In the genomic region with DNA sequence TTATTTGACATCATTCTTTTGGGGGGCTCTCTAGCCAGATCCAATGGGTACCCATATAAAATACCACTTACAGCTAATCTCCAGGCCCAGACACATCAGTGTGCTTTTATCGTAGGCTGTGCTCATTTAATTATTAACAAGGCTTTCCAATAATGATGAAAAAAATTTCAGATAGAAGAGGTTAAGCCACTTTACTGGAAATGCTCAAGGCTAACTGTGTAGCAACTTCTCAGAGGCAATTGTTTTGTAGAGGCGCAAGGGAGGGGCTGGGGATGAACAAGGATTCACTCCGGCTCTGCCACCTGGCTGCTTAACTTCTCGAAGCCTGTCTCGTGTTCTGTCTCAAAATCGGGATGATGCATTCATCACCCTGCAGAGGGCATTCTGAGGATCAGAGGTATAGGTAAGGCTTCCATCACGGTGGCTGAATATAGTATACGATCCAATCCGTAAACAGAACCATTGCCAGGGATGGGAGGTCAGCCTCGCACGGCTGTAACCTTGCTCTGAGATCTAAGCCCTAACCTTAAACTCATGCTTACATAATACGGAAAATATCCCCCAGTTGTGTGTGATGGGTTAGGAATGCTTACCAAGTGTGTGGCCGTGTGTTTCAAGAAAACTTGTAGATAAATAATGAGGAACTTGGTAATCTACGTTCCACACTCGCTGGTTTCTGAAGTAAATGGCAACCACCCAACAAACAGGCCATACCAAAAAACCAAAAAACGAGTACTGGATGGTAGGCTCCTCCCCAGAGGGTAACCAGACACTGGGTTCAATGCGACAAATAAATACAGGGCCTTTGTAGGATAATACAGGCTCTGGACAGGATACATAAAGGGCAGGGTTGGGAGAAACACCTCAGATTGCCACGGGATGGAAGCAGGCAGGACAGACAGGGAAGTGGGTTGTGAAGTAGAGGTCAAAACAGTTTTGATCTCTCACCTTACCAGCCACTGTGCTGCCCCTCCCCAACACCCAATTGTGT, we compare ENCODE assay signal across 22 mouse cellular contexts. TPM values are rescaled to one million over a fixed set of nuclear protein-coding genes. Genes with fewer than 3 reads are reported as not detected.
A peak's percentile ranks its signal among the peaks of the same experiment; 100 is the strongest.
DNase-seq lines count a peak whose midpoint lies in the region; ATAC-seq and TF ChIP-seq lines count a peak whose summit lies in the region.
"Had no signal": no experiment of that assay in that cellular context is flagged by ENCODE, and none has a peak within 500 bp of the region (broad histone marks: within the 10 kb centered on the region; RNA-seq: fewer than 3 reads in every experiment).

No protein-coding gene starts in this region.

- 0 out of 2 replicates have a peak, but pooled peaks have one; percentile 16 for TF ChIP-seq CTCF in liver, adult 2 months (IDR thresholded peaks at IDR 0.05; ENCODE audit: low read depth, low read length)

- peak overlapping the region; percentile 40 for H3K9ac ChIP-seq in liver, adult 2 months (ENCODE audit: low read depth, low read length)
- H3K9ac ChIP-seq in liver, embryonic 16.5 days (ENCODE audit: low read depth, low read length), result peak overlapping the region; percentile 47
- H3K9ac ChIP-seq: embryonic facial prominence, embryonic 15.5 days; heart, embryonic 12.5 days; lung, embryonic 14.5 days had no signal

- DNase-seq in liver, adult 2 months (ENCODE audit: extremely low read depth, low read depth, low spot score), result peak; percentile 92
- DNase-seq in liver, result no peak
- DNase-seq in spleen, postnatal 4 days (ENCODE audit: low spot score in 2 of 2), result peak; percentile 69 to 71
- no peak for DNase-seq in right cerebral cortex, postnatal 4 days
- no peak for DNase-seq in cerebellum, postnatal 36 days
- no peak for DNase-seq in kidney, postnatal 4 days
- DNase-seq: adrenal gland, postnatal 25 days; cerebellum, adult 9-11 months; embryo, embryonic 11 days; kidney, adult 11 months; left cerebral cortex, postnatal 4 days; lung, embryonic 14.5 days; thymus, postnatal 4 days had no signal

- TF ChIP-seq POLR2A in liver, adult 2 months (IDR thresholded peaks at IDR 0.05; ENCODE audit: extremely low read depth, insufficient read depth, low read length), result no peak

- 23% methylated on average over 18 of the region's 18 CpGs for WGBS in liver, adult 2 months
- 39% methylated on average over 18 of the region's 18 CpGs for WGBS in liver, embryonic 16.5 days (ENCODE audit: insufficient replicate concordance)

- H3K27ac ChIP-seq in liver, adult 2 months (replicated peaks; ENCODE audit: insufficient read depth, low read depth, low read length), result peak overlapping the region; percentile 86
- H3K27ac ChIP-seq in liver, embryonic 16.5 days (ENCODE audit: low read length), result peak overlapping the region; percentile 92
- H3K27ac ChIP-seq: embryonic facial prominence, embryonic 15.5 days; hindbrain, postnatal 0 days; macrophage had no signal

- peak overlapping the region; percentile 19 for H3K4me3 ChIP-seq in liver, adult 2 months (ENCODE audit: insufficient read depth, low read depth, low read length)
- no peak overlapping the region; the same call in 1 of the 2 replicates for H3K4me3 ChIP-seq in liver, embryonic 16.5 days (ENCODE audit: low read depth, low read length)
- H3K4me3 ChIP-seq: embryonic facial prominence, embryonic 15.5 days; heart, embryonic 12.5 days had no signal

- H3K79me2 ChIP-seq in liver, adult 2 months (ENCODE audit: control insufficient read depth, insufficient read depth, low read length), result no peaks in the 10 kb centered on the region; the same call in 1 of the 2 replicates

- H3K4me2 ChIP-seq in liver, embryonic 16.5 days (ENCODE audit: low read depth, low read length), result peak overlapping the region; percentile 48
- H3K4me2 ChIP-seq: embryonic facial prominence, embryonic 15.5 days; heart, embryonic 12.5 days; lung, embryonic 14.5 days had no signal

- ATAC-seq in erythroid progenitor cell, adult 5-6 weeks (replicated peaks; ENCODE audit: low FRiP score, poor library complexity, severe bottlenecking), result peak; percentile 44
- peak; percentile 33 for ATAC-seq in liver, embryonic 16.5 days (ENCODE audit: low read depth)
- ATAC-seq: forebrain, embryonic 14.5 days; hindbrain, postnatal 0 days; midbrain, embryonic 16.5 days had no signal

- H3K9me3 ChIP-seq in liver, embryonic 16.5 days (replicated peaks; ENCODE audit: control insufficient read depth, low read length), result no peaks in the 10 kb centered on the region
- H3K9me3 ChIP-seq: embryonic facial prominence, embryonic 15.5 days; heart, embryonic 12.5 days had no signal

- no peaks in the 10 kb centered on the region for H3K36me3 ChIP-seq in liver, adult 2 months (ENCODE audit: control insufficient read depth, insufficient read depth, low read length)
- no peaks in the 10 kb centered on the region for H3K36me3 ChIP-seq in liver, embryonic 16.5 days (ENCODE audit: control insufficient read depth, insufficient read depth)
- H3K36me3 ChIP-seq: embryonic facial prominence, embryonic 15.5 days; heart, embryonic 12.5 days had no signal

- H3K4me1 ChIP-seq in liver, adult 2 months (ENCODE audit: control insufficient read depth, insufficient read depth, low read length), result peaks cover 47% of the 10 kb centered on the region
- H3K4me1 ChIP-seq in liver, embryonic 16.5 days (ENCODE audit: control insufficient read depth, low read depth, low read length), result peaks cover 76% of the 10 kb centered on the region

- no peaks in the 10 kb centered on the region for H3K27me3 ChIP-seq in liver, adult 2 months (ENCODE audit: control insufficient read depth, insufficient read depth, low read length)
- peaks cover 16% of the 10 kb centered on the region for H3K27me3 ChIP-seq in liver, embryonic 16.5 days (ENCODE audit: control insufficient read depth, insufficient read depth, low read depth, low read length)
- H3K27me3 ChIP-seq: CH12.LX had no signal

RNA-seq across cellular contexts. Expression of a gene that starts 4.9 kb away (rescaled TPM):
- total RNA-seq in liver, adult 2 months (2014; rRNA removed), result 56.1 and 56.8 TPM in 2 replicates
- 107 and 154 TPM in 2 replicates for polyA plus RNA-seq in liver, adult 2 months (2012; rRNA removed)
- 84.0 and 109 TPM in 2 replicates for total RNA-seq in erythroid progenitor cell, adult 5-6 weeks (2015; ENCODE audit: low replicate concordance)
- 100 and 101 TPM in 2 replicates for total RNA-seq in erythroid progenitor cell, adult 5-6 weeks (2017; ENCODE audit: low replicate concordance)
- 5.8 and 6.7 TPM in 2 replicates for polyA plus RNA-seq in liver, embryonic 16.5 days (2015; fragmentation: Nextera tagmentation; extraction: Ambion mirVana)
- total RNA-seq: CH12.LX had no signal
- polyA plus RNA-seq: lung, embryonic 14.5 days had no signal

RNA-seq across cellular contexts. Expression of a gene that starts 42.7 kb away (rescaled TPM):
- 18.1 and 21.8 TPM in 2 replicates for total RNA-seq in liver, adult 2 months (2014; rRNA removed)
- 1.5 and 1.7 TPM in 2 replicates for polyA plus RNA-seq in liver, adult 2 months (2012; rRNA removed)
- total RNA-seq in erythroid progenitor cell, adult 5-6 weeks (2015; ENCODE audit: low replicate concordance), result 75.0 and 83.4 TPM in 2 replicates
- 85.3 and 99.3 TPM in 2 replicates for total RNA-seq in erythroid progenitor cell, adult 5-6 weeks (2017; ENCODE audit: low replicate concordance)
- polyA plus RNA-seq in liver, embryonic 16.5 days (2015; fragmentation: Nextera tagmentation; extraction: Ambion mirVana), result 48.7 and 50.4 TPM in 2 replicates

Comparison
In these comparisons a context has a peak if more than half of its experiments do, and no peak if none do; other contexts are left out.
1. DNase-seq: peak in liver, adult 2 months (single experiment) and spleen, postnatal 4 days (2 of 2); none in liver (single experiment), right cerebral cortex, postnatal 4 days (single experiment), cerebellum, postnatal 36 days (0 of 2) and kidney, postnatal 4 days (0 of 2).